Mouse (Mus musculus): ENCODE results near the gene Phxr2. TPM values are rescaled to one million over a fixed set of nuclear protein-coding genes. Genes with fewer than 3 reads are reported as not detected.

Phxr2 gene
- polyA plus RNA-seq, 1 experiment from 2014 or later = not detected

- no peaks in the 10 kb centered on the region for H3K4me1 ChIP-seq (replicated peaks; ENCODE audit: control insufficient read depth, insufficient read depth, low read length)
- DNase-seq (ENCODE audit: low spot score) (no peak), ATAC-seq (replicated peaks; ENCODE audit: low FRiP score, low TSS enrichment, low read depth) (no peak)
- H3K4me2 ChIP-seq (ENCODE audit: low read length) = no peak overlapping the region
- H3K27ac ChIP-seq (ENCODE audit: low read depth) = no peak overlapping the region
- no peak overlapping the region for H3K4me3 ChIP-seq (ENCODE audit: low read depth, low read length)
- H3K9me3 ChIP-seq (ENCODE audit: control insufficient read depth, low read length) = no peaks in the 10 kb centered on the region
- H3K9ac ChIP-seq (ENCODE audit: low read length) = no peak overlapping the region
- WGBS = 88% methylated on average over 18 of the region's 18 CpGs
- H3K36me3 ChIP-seq (ENCODE audit: control insufficient read depth, insufficient read depth, low read length) = no peaks in the 10 kb centered on the region
- H3K27me3 ChIP-seq (replicated peaks; ENCODE audit: control insufficient read depth, insufficient read depth, low read length) = no peaks in the 10 kb centered on the region
Measured at GRCm38 (mm10) chr10:99076113-99076895, 49.8 kb downstream of the Phxr2 start.

Other genes starting within 250 kb of the Phxr2 start
- 171 and 173 TPM in 2 replicates for gene Atp2b1, start 211.9 kb downstream of the Phxr2 start, polyA plus RNA-seq (2014; fragmentation: Nextera tagmentation; extraction: Ambion mirVana)
- gene Poc1b, start 19.3 kb downstream of the Phxr2 start, polyA plus RNA-seq (2014; fragmentation: Nextera tagmentation; extraction: Ambion mirVana) = 29.7 and 33.5 TPM in 2 replicates
- gene Galnt4, start 18.2 kb downstream of the Phxr2 start, polyA plus RNA-seq (2014; fragmentation: Nextera tagmentation; extraction: Ambion mirVana) = 23.9 and 24.2 TPM in 2 replicates
- gene Dusp6, start 136.9 kb upstream of the Phxr2 start, polyA plus RNA-seq (2014; fragmentation: Nextera tagmentation; extraction: Ambion mirVana) = 40.7 and 44.2 TPM in 2 replicates

Measured in intestine, embryonic 14.5 days (tissue).